Mouse (Mus musculus) cerebellum, adult 2 months (tissue): ENCODE results near the gene Rest.
"Not testable (repeated sequence)": the region's sequence is repeated elsewhere in the genome, so short reads cannot be mapped to it uniquely, and the experiment has no call there.

Experiments used
- CTCF ChIP-seq: fragments of 200-500 bp; IDR thresholded peaks from 2 replicates; pipeline ENCODE4 v1.5.1; 2011; ENCODE audit warnings: low read depth, mild to moderate bottlenecking, control low read depth, low read length, moderate library complexity, borderline replicate concordance; ENCODE audit not compliant: insufficient read depth
- POLR2A ChIP-seq: fragments of 200-500 bp; IDR thresholded peaks from 2 replicates; pipeline ENCODE4 v1.6.1; 2011; ENCODE audit warnings: low read length, control low read depth, borderline replicate concordance; ENCODE audit not compliant: insufficient read depth

DNA sequence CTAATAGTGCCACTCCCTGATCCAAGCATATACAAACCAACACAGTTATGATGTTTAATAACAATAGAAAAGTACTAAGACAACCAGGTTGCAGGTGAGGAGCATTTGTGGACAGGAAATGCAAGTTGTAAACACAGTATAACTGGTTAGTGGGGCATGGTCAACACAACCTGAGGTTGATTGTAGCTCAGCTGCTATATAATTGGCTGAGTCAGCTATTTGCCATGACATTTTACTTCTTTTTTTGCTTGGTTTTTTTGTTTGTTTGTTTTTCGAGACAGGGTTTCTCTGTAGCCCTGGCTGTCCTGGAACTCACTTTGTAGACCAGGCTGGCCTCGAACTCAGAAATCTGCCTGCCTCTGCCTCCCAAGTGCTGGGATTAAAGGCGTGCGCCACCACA, 33.4 kb upstream of the Rest start:
- TF ChIP-seq CTCF, POLR2A: not testable (repeated sequence)
